In genomic region chr6:124917518-124918330, GRCm38 (mm10) we compare ENCODE assay signal across 8 mouse cellular contexts. TPM values are rescaled to one million over a fixed set of nuclear protein-coding genes. Genes with fewer than 3 reads are reported as not detected.
DNase-seq lines count a peak whose midpoint lies in the region; ATAC-seq and TF ChIP-seq lines count a peak whose summit lies in the region.

No protein-coding gene starts in this region.

- peak; percentile 42 to 48 for DNase-seq in B cell, adult 2 months
- peak; percentile 82 to 94 for DNase-seq in adrenal gland, postnatal 4 days (ENCODE audit: low spot score in 2 of 2)
- peak; percentile 83 for DNase-seq in liver, embryonic 11.5 days (ENCODE audit: low spot score)
- peak; percentile 92 for DNase-seq in neural tube, embryonic 10.5 days (ENCODE audit: extremely low spot score, low spot score)
- DNase-seq in stomach, postnatal 0 days (ENCODE audit: low spot score): peak; percentile 87

- TF ChIP-seq POLR2A in embryonic fibroblast, embryonic 13.5 days (IDR thresholded peaks at IDR 0.05; ENCODE audit: low read depth, low read length): peak; percentile 88

- no peak for TF ChIP-seq EP300 in stomach, postnatal 0 days (optimal IDR thresholded peaks at IDR 0.05)

- H3K9me3 ChIP-seq in heart, embryonic 11.5 days (replicated peaks; ENCODE audit: control insufficient read depth, low read length): no peaks in the 10 kb centered on the region
- H3K9me3 ChIP-seq in kidney, embryonic 16.5 days (ENCODE audit: low read length): no peaks in the 10 kb centered on the region
- no peaks in the 10 kb centered on the region for H3K9me3 ChIP-seq in liver, embryonic 11.5 days (ENCODE audit: control insufficient read depth, low read length)
- no peaks in the 10 kb centered on the region for H3K9me3 ChIP-seq in stomach, postnatal 0 days (ENCODE audit: control insufficient read depth, low read length)

- H3K9ac ChIP-seq in heart, embryonic 11.5 days (ENCODE audit: low read depth, low read length): peak overlapping the region; percentile 98
- H3K9ac ChIP-seq in kidney, embryonic 16.5 days (replicated peaks; ENCODE audit: low read length): peak overlapping the region; percentile 100
- peak overlapping the region; percentile 86 for H3K9ac ChIP-seq in liver, embryonic 11.5 days (ENCODE audit: low read depth, low read length)
- peak overlapping the region; percentile 99 for H3K9ac ChIP-seq in stomach, postnatal 0 days (ENCODE audit: low read length)

- H3K4me2 ChIP-seq in heart, embryonic 11.5 days: peak overlapping the region; percentile 90
- H3K4me2 ChIP-seq in kidney, embryonic 16.5 days (replicated peaks; ENCODE audit: low read depth, low read length): peak overlapping the region; percentile 99
- H3K4me2 ChIP-seq in liver, embryonic 11.5 days: peak overlapping the region; percentile 95
- H3K4me2 ChIP-seq in stomach, postnatal 0 days (replicated peaks; ENCODE audit: low read depth): peak overlapping the region; percentile 53

- H3K27ac ChIP-seq in embryonic fibroblast, embryonic 13.5 days (ENCODE audit: insufficient read depth, low read length): peak overlapping the region; percentile 94
- H3K27ac ChIP-seq in heart, embryonic 11.5 days (ENCODE audit: low read depth, low read length): peak overlapping the region; percentile 99
- peak overlapping the region; percentile 99 for H3K27ac ChIP-seq in kidney, embryonic 16.5 days (ENCODE audit: low read length)
- H3K27ac ChIP-seq in liver, embryonic 11.5 days (ENCODE audit: low read depth, low read length): peak overlapping the region; percentile 96
- H3K27ac ChIP-seq in stomach, postnatal 0 days (replicated peaks): peak overlapping the region; percentile 100

- peaks cover 4% of the 10 kb centered on the region for H3K4me1 ChIP-seq in embryonic fibroblast, embryonic 13.5 days (ENCODE audit: control insufficient read depth, insufficient read depth, low read length)
- peaks cover 42% of the 10 kb centered on the region for H3K4me1 ChIP-seq in heart, embryonic 11.5 days (ENCODE audit: control insufficient read depth, insufficient read depth, low read length)
- peaks cover 60% of the 10 kb centered on the region for H3K4me1 ChIP-seq in kidney, embryonic 16.5 days (ENCODE audit: insufficient read depth, low read length)
- H3K4me1 ChIP-seq in liver, embryonic 11.5 days (replicated peaks; ENCODE audit: control insufficient read depth, insufficient read depth, low read length): peaks cover 30% of the 10 kb centered on the region
- H3K4me1 ChIP-seq in stomach, postnatal 0 days (replicated peaks; ENCODE audit: control insufficient read depth, insufficient read depth): peaks cover 12% of the 10 kb centered on the region; the same call in 1 of the 2 replicates

- peak; percentile 66 for ATAC-seq in heart, embryonic 11.5 days (replicated peaks; ENCODE audit: insufficient number of reproducible peaks, low FRiP score, low TSS enrichment)
- ATAC-seq in kidney, embryonic 16.5 days (ENCODE audit: low FRiP score, low TSS enrichment): peak; percentile 67
- ATAC-seq in liver, embryonic 11.5 days (replicated peaks; ENCODE audit: low FRiP score): peak; percentile 44
- ATAC-seq in stomach, postnatal 0 days (ENCODE audit: low FRiP score, low TSS enrichment): peak; percentile 61

- under 1% methylated on average over 71 of the region's 89 CpGs for WGBS in heart, embryonic 11.5 days (ENCODE audit: insufficient replicate concordance)
- 1% methylated on average over 46 of the region's 89 CpGs for WGBS in kidney, embryonic 16.5 days
- WGBS in liver, embryonic 11.5 days: 1% methylated on average over 68 of the region's 89 CpGs
- WGBS in stomach, postnatal 0 days: under 1% methylated on average over 41 of the region's 89 CpGs

- H3K27me3 ChIP-seq in heart, embryonic 11.5 days (ENCODE audit: control insufficient read depth, insufficient read depth, low read length): no peaks in the 10 kb centered on the region
- no peaks in the 10 kb centered on the region for H3K27me3 ChIP-seq in kidney, embryonic 16.5 days (ENCODE audit: insufficient read depth, low read length)
- peaks cover 43% of the 10 kb centered on the region for H3K27me3 ChIP-seq in liver, embryonic 11.5 days (replicated peaks; ENCODE audit: control insufficient read depth, insufficient read depth, low read length)
- H3K27me3 ChIP-seq in stomach, postnatal 0 days (ENCODE audit: control insufficient read depth, insufficient read depth, low read length): no peaks in the 10 kb centered on the region

- no peak for TF ChIP-seq CTCF in embryonic fibroblast, embryonic 13.5 days (IDR thresholded peaks at IDR 0.05; ENCODE audit: borderline replicate concordance, insufficient read depth, low read length)
- TF ChIP-seq CTCF in stomach, postnatal 0 days (IDR thresholded peaks at IDR 0.05; ENCODE audit: low read depth): peak; percentile 2; the same call in 1 of the 2 replicates

- H3K4me3 ChIP-seq in embryonic fibroblast, embryonic 13.5 days (ENCODE audit: insufficient read depth, low read length): peak overlapping the region; percentile 39
- H3K4me3 ChIP-seq in heart, embryonic 11.5 days (ENCODE audit: low read depth, low read length): peak overlapping the region; percentile 80
- H3K4me3 ChIP-seq in kidney, embryonic 16.5 days (ENCODE audit: low read length): peak overlapping the region; percentile 68
- peak overlapping the region; percentile 88 for H3K4me3 ChIP-seq in liver, embryonic 11.5 days (ENCODE audit: low read depth, low read length)
- H3K4me3 ChIP-seq in stomach, postnatal 0 days (ENCODE audit: low read depth, low read length): peak overlapping the region; percentile 93

- peaks cover 14% of the 10 kb centered on the region for H3K36me3 ChIP-seq in heart, embryonic 11.5 days (ENCODE audit: control insufficient read depth, insufficient read depth, low read length)
- H3K36me3 ChIP-seq in kidney, embryonic 16.5 days (ENCODE audit: insufficient read depth, low read length): peaks cover 20% of the 10 kb centered on the region
- H3K36me3 ChIP-seq in liver, embryonic 11.5 days (ENCODE audit: control insufficient read depth, insufficient read depth, low read length): peaks cover 2% of the 10 kb centered on the region; the same call in 1 of the 2 replicates
- H3K36me3 ChIP-seq in stomach, postnatal 0 days (ENCODE audit: control insufficient read depth, insufficient read depth, low read length): peaks cover 13% of the 10 kb centered on the region

RNA-seq across cellular contexts. Expression of gene Ptms, which starts 2.2 kb away (rescaled TPM):
- total RNA-seq in adrenal gland, postnatal 4 days (2021): 100 to 1,000 TPM; 692 to 728 TPM
- polyA plus RNA-seq in embryonic fibroblast, embryonic 13.5 days (2011; ENCODE audit: insufficient read length, low read depth, missing spikeins): 602 and 622 TPM in 2 replicates
- 138 and 158 TPM in 2 replicates for polyA plus RNA-seq in heart, embryonic 11.5 days (2014; fragmentation: Nextera tagmentation; extraction: Ambion mirVana)
- 269 and 274 TPM in 2 replicates for polyA plus RNA-seq in kidney, embryonic 16.5 days (2015; fragmentation: Nextera tagmentation; extraction: Ambion mirVana)
- 75.1 and 80.6 TPM in 2 replicates for polyA plus RNA-seq in liver, embryonic 11.5 days (2014; fragmentation: Nextera tagmentation; extraction: Ambion mirVana)
- polyA plus RNA-seq in stomach, postnatal 0 days (2015; fragmentation: Nextera tagmentation; extraction: Ambion mirVana): 260 and 276 TPM in 2 replicates

RNA-seq across cellular contexts. Expression of gene Lag3, which starts 6.2 kb away (rescaled TPM):
- 1 to 10 TPM; 1.5 to 1.7 TPM for total RNA-seq in adrenal gland, postnatal 4 days (2021)
- polyA plus RNA-seq in embryonic fibroblast, embryonic 13.5 days (2011; ENCODE audit: insufficient read length, low read depth, missing spikeins): 1.2 TPM in 2 replicates
- 1.1 and 1.3 TPM in 2 replicates for polyA plus RNA-seq in heart, embryonic 11.5 days (2014; fragmentation: Nextera tagmentation; extraction: Ambion mirVana)
- 1.3 and 2.6 TPM in 2 replicates for polyA plus RNA-seq in kidney, embryonic 16.5 days (2015; fragmentation: Nextera tagmentation; extraction: Ambion mirVana)
- polyA plus RNA-seq in liver, embryonic 11.5 days (2014; fragmentation: Nextera tagmentation; extraction: Ambion mirVana): 0.35 and 0.64 TPM in 2 replicates
- polyA plus RNA-seq in stomach, postnatal 0 days (2015; fragmentation: Nextera tagmentation; extraction: Ambion mirVana): 0.93 and 1.4 TPM in 2 replicates

RNA-seq across cellular contexts. Expression of gene Mlf2, which starts 13.5 kb away (rescaled TPM):
- total RNA-seq in adrenal gland, postnatal 4 days (2021): 100 to 1,000 TPM; 257 to 265 TPM
- polyA plus RNA-seq in embryonic fibroblast, embryonic 13.5 days (2011; ENCODE audit: insufficient read length, low read depth, missing spikeins): 250 and 255 TPM in 2 replicates
- polyA plus RNA-seq in heart, embryonic 11.5 days (2014; fragmentation: Nextera tagmentation; extraction: Ambion mirVana): 326 and 347 TPM in 2 replicates
- 366 and 380 TPM in 2 replicates for polyA plus RNA-seq in kidney, embryonic 16.5 days (2015; fragmentation: Nextera tagmentation; extraction: Ambion mirVana)
- 257 and 264 TPM in 2 replicates for polyA plus RNA-seq in liver, embryonic 11.5 days (2014; fragmentation: Nextera tagmentation; extraction: Ambion mirVana)
- polyA plus RNA-seq in stomach, postnatal 0 days (2015; fragmentation: Nextera tagmentation; extraction: Ambion mirVana): 312 and 330 TPM in 2 replicates

RNA-seq across cellular contexts. Expression of gene Cd4, which starts 29.7 kb away (rescaled TPM):
- under 1 TPM; 0.62 to 0.84 TPM for total RNA-seq in adrenal gland, postnatal 4 days (2021)
- not detected in 2 replicates for polyA plus RNA-seq in embryonic fibroblast, embryonic 13.5 days (2011; ENCODE audit: insufficient read length, low read depth, missing spikeins)
- not detected in 2 replicates for polyA plus RNA-seq in heart, embryonic 11.5 days (2014; fragmentation: Nextera tagmentation; extraction: Ambion mirVana)
- 0.10 and 0.28 TPM in 2 replicates for polyA plus RNA-seq in kidney, embryonic 16.5 days (2015; fragmentation: Nextera tagmentation; extraction: Ambion mirVana)
- polyA plus RNA-seq in liver, embryonic 11.5 days (2014; fragmentation: Nextera tagmentation; extraction: Ambion mirVana): not detected in 2 replicates
- 0.45 and 0.65 TPM in 2 replicates for polyA plus RNA-seq in stomach, postnatal 0 days (2015; fragmentation: Nextera tagmentation; extraction: Ambion mirVana)

RNA-seq across cellular contexts. Expression of gene Cops7a, which starts 47.6 kb away (rescaled TPM):
- total RNA-seq in adrenal gland, postnatal 4 days (2021): 100 to 1,000 TPM; 143 to 151 TPM
- polyA plus RNA-seq in embryonic fibroblast, embryonic 13.5 days (2011; ENCODE audit: insufficient read length, low read depth, missing spikeins): 77.4 and 94.3 TPM in 2 replicates
- 134 and 142 TPM in 2 replicates for polyA plus RNA-seq in heart, embryonic 11.5 days (2014; fragmentation: Nextera tagmentation; extraction: Ambion mirVana)
- polyA plus RNA-seq in kidney, embryonic 16.5 days (2015; fragmentation: Nextera tagmentation; extraction: Ambion mirVana): 178 and 179 TPM in 2 replicates
- 147 and 159 TPM in 2 replicates for polyA plus RNA-seq in liver, embryonic 11.5 days (2014; fragmentation: Nextera tagmentation; extraction: Ambion mirVana)
- 114 and 121 TPM in 2 replicates for polyA plus RNA-seq in stomach, postnatal 0 days (2015; fragmentation: Nextera tagmentation; extraction: Ambion mirVana)

Comparison
In these comparisons a context has a peak if more than half of its experiments do, and no peak if none do; other contexts are left out.
1. Peak in every context shown above with its lines: DNase-seq, ATAC-seq, H3K4me3 ChIP-seq and H3K27ac ChIP-seq.
2. H3K4me3 ChIP-seq: peak in every context shown above with its lines; median percentile 93 in stomach, postnatal 0 days; 88 in liver, embryonic 11.5 days; 80 in heart, embryonic 11.5 days; 68 in kidney, embryonic 16.5 days; 39 in embryonic fibroblast, embryonic 13.5 days.